Mouse (Mus musculus) lung, adult 2 months (tissue): ENCODE data around the gene Efcab12. TPM values are rescaled to one million over a fixed set of nuclear protein-coding genes. Genes with fewer than 3 reads are reported as not detected.

Experiments used
- DNase-seq: peaks from one replicate; pipeline ENCODE4 v3.0.0; 2022
- H3K4me1 ChIP-seq: fragments of 200-500 bp; 2 replicates; pipeline ENCODE4 v1.6.1; 2011; ENCODE audit warnings: low read length; ENCODE audit not compliant: control insufficient read depth, insufficient read depth
- H3K4me3 ChIP-seq: fragments of 200-500 bp; replicated peaks from 2 replicates; pipeline ENCODE3; 2011; ENCODE audit warnings: low read depth, mild to moderate bottlenecking, control low read depth, low read length; ENCODE audit errors: extremely low read depth
- CTCF ChIP-seq: fragments of 200-500 bp; IDR thresholded peaks from 2 replicates; pipeline ENCODE4 v1.5.1; 2011; ENCODE audit warnings: mild to moderate bottlenecking, low read length, control low read depth; ENCODE audit not compliant: insufficient read depth
- POLR2A ChIP-seq: fragments of 200-500 bp; IDR thresholded peaks from 2 replicates; pipeline ENCODE4 v1.6.1; 2011; ENCODE audit warnings: low read depth, mild to moderate bottlenecking, control low read depth, low read length, borderline replicate concordance; ENCODE audit errors: extremely low read depth
- WGBS: fragments of 180-500 bp; shearing (Covaris S2); methylation state at CpG from one replicate; pipeline ENCODE4 v1.1.7; 2018; 5-methylcytosine and 5-hydroxymethylcytosine counted together
- polyA plus RNA-seq: library from polyadenylated mRNA; depleted of rRNA; stranded (reverse); fragments of >200 nt; gene quantifications from 2 replicates; pipeline ENCODE4 v1.2.3, GENCODE M21; 2012

Gene Efcab12
- polyA plus RNA-seq, 1 experiment = 2.0 TPM

DNA sequence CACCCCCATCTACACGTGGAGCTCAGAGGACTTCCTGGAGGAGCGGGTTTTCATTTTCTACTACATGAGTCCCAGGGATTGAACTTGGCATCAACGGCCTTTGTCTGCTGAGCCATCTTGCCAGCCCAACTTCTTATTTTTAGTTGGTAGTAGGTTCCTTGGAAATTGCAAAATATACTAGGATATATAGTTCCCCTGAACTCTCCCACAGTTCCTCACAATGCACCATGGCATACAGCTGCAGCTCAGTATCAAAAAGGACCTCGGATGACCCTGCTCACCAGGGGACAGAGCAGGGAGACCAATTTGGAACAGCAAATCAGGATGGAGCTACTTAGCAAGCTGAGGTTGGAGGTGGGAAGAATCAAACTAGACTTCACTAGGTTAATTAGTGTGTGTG is 23.2 kb downstream of the Efcab12 start:
- no peak overlapping the region for H3K4me3 ChIP-seq
- 64% methylated on average over 4 of the region's 4 CpGs for WGBS
- TF ChIP-seq POLR2A = no peak
- TF ChIP-seq CTCF = no peak

GRCm38 (mm10) chr6:115814104-115814503 is 24.1 kb downstream of the Efcab12 start:
- no peak for TF ChIP-seq POLR2A
- TF ChIP-seq CTCF = peak; percentile 63
- Histone ChIP-seq H3K4me1 (no peaks in the 10 kb centered on the region), H3K4me3 (no peak overlapping the region)
- WGBS = 32% methylated on average over 4 of the region's 4 CpGs
- peak; percentile 52 for DNase-seq

More for the DNA sequence above, 23.2 kb downstream of the Efcab12 start:
- no peak for DNase-seq
- no peaks in the 10 kb centered on the region for H3K4me1 ChIP-seq

- no peak overlapping the region for H3K4me3 ChIP-seq
- TF ChIP-seq POLR2A = no peak
- TF ChIP-seq CTCF = no peak
- H3K4me1 ChIP-seq = peaks cover 7% of the 10 kb centered on the region
- DNase-seq = no peak
- WGBS = 59% methylated on average over 8 of the region's 8 CpGs
Measured at GRCm38 (mm10) chr6:115811606-115812005, 26.6 kb downstream of the Efcab12 start.

DNA sequence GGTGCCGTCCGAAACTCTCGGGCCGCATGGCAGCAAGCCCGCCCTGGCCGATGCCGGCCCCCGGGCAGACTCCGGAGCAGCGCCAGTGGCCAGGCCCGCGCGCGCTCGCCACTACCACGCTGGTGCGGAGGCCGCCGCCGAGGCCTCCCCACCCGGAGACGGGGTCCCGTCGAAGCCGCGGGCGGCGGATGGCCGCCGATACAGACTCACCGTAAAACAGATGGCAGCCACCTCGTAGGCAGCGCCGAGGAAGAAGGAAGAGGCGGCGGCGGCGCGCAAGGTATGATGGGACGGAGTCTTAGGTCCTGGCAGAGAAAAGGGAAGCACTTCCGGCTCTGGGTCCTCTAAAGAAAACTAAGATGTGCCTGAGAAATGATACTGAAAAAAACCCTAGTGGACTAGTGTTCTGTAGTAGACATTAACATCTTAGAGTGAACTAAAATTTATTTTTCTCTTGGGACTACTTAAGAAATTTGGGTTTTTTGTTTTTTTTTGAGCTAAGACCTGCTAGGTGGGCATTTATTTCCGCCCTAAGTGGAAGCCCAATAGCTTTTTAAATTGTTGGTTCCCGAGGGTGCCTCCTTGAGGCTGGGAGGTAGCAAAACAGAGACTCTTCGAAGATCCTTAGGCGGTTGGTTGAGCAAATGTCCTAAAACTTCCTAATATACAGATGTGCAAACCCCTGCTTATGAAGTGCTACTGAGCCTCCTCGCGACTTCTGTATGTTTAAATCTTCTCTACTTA is 29.6 kb downstream of the Efcab12 start, which contains the start of gene Rpl32:
Gene Rpl32 (minus strand): TSS at position 260 of the 744 bp plus-strand sequence.
- Histone ChIP-seq H3K4me3 (peak within 1 kb of the TSS; percentile 95), H3K4me1 (peaks cover 9% of the 10 kb centered on the region)
- under 1% methylated on average over 47 of the region's 47 CpGs for WGBS
- DNase-seq = peak; percentile 88
- TF ChIP-seq POLR2A (peak; percentile 95), CTCF (peak; percentile 23; the same call in 1 of the 2 replicates)

GRCm38 (mm10) chr6:115808196-115808487 is 30.1 kb downstream of the Efcab12 start:
- no peak for DNase-seq
- under 1% methylated on average over 22 of the region's 22 CpGs for WGBS
- Histone ChIP-seq H3K4me1 (peaks cover 9% of the 10 kb centered on the region), H3K4me3 (peak overlapping the region; percentile 95)
- TF ChIP-seq POLR2A = no peak
- TF ChIP-seq CTCF = no peak

GRCm38 (mm10) chr6:115807464-115808195 is 30.6 kb downstream of the Efcab12 start:
- 2% methylated on average over 15 of the region's 15 CpGs for WGBS
- H3K4me3 ChIP-seq = peak overlapping the region; percentile 95
- peaks cover 9% of the 10 kb centered on the region for H3K4me1 ChIP-seq
- DNase-seq = no peak
- TF ChIP-seq CTCF (no peak), POLR2A (no peak)

DNA sequence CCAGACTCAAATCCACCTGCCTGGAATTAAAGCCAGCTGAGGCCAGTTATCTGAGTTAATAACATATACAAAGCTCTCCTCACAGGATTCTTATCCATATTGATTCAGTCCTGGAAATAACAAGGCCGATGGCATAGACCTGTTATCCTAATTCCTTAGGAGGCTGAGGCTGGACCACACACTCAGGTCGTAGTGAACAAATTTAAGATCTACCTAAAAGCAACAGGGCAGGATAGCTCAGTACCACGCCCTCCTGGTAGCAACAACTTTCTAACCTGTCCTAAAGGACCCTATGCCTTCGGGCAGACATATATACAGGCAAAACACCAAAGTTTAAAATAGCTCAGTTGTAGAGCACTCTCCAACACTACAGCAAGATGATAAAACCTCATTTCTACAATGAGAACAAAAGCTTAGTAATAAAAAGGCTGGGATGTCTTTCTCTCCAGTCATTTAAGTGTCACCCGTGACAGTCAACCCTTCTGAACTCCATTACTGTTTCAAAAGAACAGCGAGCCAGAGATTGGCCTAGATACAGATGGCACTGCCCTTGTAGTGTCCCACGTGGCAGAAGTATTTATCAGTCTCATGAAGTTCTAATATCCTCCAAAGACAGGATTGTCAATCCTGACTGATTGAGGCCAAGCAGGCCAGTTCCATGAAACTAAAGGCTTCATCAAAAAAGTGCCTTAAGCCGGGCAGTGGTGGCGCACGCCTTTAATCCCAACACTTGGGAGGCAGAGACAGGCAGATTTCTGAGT is 33.6 kb downstream of the Efcab12 start:
- H3K4me3 ChIP-seq = no peak overlapping the region
- TF ChIP-seq POLR2A = no peak
- no peak for TF ChIP-seq CTCF
- no peak for DNase-seq
- H3K4me1 ChIP-seq = peaks cover 9% of the 10 kb centered on the region
- 66% methylated on average over 10 of the region's 10 CpGs for WGBS

DNA sequence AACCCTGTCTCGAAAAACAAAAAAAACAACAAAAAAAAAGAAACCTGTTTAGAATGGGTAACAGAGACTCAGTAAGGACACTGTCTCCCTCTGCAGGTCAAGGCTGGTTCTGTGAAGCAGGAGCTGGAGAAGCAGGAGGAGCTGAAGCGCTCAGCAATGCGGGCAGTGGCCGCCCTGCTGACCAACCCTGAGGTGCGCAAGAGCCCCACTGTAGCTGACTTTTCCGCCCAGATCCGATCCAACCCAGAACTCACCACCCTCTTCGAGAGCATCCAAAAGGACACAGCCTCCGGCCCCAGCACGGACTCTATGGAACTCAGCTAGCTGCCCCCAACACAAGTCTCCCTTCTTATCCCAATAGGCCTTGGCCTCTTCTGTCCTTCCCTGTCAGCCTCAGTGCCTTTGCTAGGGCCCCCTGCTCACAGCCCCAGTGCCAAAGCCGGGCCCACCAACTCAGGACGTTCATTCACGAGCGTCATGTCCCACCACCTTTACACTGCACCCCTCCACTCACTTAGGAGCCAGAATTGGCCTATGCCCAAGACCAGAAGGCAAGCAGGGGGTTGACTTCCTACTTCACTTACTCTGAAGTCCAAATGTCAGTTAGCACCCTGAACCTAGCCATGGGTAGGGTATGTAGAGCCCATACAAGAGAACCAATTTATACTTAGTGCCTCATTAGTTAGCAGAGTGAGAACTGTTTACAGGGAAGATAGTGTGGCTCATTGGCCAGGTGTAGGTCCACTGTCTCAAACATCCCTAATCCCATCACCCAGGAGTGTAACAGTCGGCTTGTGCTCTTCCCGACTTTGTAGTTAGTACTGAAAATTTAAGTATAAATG is 34.5 kb downstream of the Efcab12 start:
- Histone ChIP-seq H3K4me3 (no peak overlapping the region), H3K4me1 (peaks cover 9% of the 10 kb centered on the region)
- WGBS = 38% methylated on average over 16 of the region's 16 CpGs
- peak; percentile 47 for DNase-seq
- TF ChIP-seq POLR2A (no peak), CTCF (peak; percentile 72)

- TF ChIP-seq POLR2A = no peak
- TF ChIP-seq CTCF = no peak
- WGBS = 65% methylated on average over 3 of the region's 3 CpGs
- Histone ChIP-seq H3K4me1 (peaks cover 4% of the 10 kb centered on the region), H3K4me3 (no peak overlapping the region)
- no peak for DNase-seq
Measured at GRCm38 (mm10) chr6:115801811-115802210, 36.4 kb downstream of the Efcab12 start.
